Mouse (Mus musculus) ovary, postnatal 14 days (tissue): ENCODE data around the gene Negr1.

Experiments
- DNase-seq: peaks from one replicate; pipeline ENCODE4 v3.0.0; 2022; ENCODE audit warnings: low spot score

The Negr1 gene

DNA sequence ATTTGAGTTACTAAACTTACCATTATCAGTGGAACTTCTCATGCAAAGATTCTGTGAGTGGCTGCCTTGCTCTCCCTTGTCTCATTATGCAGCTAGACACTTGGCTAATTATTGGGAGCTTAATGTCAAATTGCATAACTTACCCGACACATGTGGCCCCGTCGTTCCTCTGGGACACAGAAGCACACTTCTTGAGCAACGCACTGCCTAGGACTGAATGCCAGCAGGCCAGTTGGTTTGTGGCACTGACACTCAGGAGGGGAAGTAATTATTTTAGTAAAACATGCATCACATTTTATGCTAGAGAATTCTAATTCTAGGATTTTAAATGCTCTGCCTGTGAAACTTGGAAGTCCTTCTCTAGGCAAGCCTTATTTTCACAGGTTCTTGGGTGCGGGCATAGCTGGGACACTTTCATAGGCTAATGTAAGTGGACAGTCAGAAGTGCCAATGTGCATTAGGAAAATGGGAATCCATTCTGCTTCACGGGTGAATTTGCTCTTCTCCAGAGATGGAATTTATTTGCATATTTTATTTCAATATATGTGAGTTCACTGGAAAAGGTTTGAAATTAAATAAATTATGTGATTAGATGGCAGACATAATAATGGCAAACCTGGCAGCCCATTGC lies 234.6 kb downstream of the Negr1 start:
- no peak for DNase-seq

DNA sequence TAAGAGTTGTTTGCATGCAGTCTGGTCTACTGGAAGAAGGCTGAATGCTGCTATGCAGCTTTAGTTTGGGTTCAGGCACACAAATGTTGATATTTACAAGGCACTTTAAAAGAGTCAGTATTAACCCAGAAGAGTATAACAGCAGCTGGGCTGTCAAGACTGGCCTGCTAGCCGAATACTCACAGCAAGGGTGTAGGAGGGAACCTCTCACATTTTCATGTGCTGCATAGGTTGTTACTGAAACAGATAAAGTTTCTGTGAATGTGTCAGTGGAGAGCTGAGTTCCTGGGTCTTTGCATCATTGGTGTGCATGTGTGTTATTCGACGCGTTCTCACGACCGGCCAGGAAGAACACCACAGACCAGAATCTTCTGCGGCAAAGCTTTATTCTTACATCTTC lies 237.6 kb downstream of the Negr1 start:
- no peak for DNase-seq

DNA sequence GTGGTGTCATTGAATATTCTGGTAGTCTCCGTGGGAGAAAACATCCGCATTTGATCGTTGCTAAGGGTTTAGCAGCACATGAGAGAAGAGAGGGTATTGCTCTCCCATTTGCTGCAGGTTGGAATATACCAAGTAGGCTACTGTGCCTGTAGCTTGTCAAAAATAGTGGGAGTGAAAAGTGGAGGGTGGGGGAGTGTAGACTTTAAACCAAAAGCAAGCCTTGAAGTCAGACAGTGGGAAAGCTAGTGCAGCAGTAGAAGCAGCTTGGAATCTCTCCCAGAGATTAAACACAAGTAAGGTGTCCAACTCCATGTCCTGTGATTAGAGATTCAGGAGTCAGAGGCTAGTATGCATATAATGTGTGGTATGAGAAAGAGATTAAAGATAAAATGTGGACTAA lies 248.2 kb downstream of the Negr1 start:
- DNase-seq, result no peak

DNA sequence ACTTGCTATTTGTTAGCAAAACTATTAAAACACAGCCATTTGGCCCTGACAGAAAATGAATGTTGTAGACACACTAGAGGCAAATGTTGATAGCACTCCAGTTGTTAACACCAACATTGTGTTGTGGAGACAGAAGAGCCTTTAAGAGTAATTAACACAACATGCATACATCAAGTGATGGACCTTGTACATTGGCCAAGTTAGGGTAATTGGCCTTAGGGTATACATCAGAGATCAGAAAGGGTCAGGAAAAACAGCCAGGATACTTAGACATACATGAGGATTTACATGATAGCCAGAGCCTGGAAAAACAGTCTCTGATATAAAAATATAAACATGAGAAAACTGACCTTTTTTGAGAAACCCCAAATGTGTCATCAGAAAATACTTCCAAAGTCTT lies 255.3 kb downstream of the Negr1 start:
- no peak for DNase-seq

DNA sequence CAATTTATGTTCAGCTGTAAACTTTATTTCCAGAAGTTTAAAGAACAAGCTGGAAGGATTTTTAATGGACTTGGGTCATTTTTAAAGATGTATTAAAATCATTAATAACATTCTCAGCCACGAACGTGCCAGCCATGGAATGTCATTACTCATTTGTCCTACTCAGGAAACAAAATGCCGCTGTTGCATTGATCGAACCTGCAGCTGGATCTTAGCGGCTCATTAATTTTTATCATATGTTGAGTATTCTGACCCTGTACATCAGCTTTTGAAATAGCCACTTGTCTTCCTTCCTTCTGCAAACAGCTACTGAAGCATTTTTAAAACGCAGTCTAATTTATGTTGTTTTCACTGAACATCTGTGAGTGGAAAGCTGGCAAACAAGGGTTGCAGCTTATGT lies 255.9 kb downstream of the Negr1 start:
- DNase-seq, result no peak

DNA sequence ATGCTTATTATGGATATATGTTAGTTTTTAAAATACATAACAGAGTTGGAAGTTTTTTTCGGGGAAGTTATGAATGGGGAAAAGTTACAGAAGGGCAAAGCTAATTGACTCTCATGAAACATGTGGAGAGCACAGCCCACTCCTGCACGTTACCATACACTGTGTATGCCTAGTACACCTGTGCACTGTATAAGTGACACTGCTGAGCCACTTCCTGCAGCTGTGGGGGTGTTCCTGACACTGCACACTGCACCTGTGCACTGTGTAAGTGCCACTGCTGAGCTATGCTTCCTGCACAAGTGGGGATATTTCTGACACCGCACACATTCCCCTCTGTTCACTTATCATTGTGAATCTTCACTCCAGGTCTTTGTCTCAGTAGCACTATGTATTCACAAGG lies 261.4 kb downstream of the Negr1 start:
- DNase-seq, result no peak

DNA sequence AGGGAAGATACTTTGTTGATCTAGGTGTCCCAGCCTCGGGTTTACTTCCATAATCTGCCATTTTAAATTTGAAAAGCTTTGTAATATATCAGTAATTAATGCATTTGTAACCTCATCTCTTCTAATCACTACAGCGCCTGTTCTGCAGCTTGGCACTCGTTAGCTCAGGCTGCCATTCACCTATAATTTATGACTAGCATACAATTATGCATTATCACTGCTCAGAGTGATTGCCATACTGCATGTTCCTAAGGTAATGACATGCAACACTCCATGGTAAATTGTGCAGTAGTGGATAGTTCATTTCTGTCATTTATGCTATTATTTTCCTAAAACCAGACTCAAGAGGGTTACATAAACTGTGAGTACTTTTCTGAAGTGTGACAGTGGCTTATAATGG lies 272.3 kb downstream of the Negr1 start:
- no peak for DNase-seq

DNA sequence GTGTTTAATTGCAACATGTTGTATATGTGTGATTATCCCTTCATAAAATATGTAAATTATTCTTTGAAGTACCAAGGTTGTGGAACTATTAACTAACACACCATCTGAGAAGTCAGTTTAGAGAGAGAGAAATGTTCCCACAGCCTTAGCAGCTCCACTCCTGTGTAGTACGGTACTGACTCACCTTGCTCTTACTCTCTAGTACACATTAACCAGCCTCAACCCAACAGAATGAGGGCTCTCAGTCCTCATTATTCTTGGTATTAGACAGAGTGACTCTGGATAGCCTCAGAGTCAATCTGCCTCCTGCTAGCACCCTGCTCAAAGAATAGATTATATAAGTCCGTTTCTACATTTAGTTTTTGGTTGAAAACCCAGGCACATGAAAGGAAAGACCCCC lies 277.0 kb downstream of the Negr1 start:
- no peak for DNase-seq

DNA sequence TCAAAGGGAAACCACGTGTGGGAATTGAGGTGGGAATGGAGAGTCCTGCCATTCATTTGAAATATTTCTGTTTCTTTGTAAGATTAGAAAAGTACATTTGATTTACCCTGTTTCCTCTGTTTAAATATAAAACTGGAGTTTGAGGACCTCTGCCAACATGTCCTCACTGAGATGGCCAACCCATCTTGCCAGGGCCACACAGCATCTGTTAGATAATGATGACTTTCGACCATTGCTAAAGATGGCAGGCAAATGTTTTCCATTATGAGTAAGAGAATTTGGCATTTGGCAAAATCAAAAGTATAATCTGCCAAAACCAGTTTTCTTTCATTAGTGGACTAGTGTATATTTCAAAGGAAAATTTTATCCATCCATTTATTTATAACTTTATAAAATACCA lies 286.8 kb downstream of the Negr1 start:
- DNase-seq, result no peak

DNA sequence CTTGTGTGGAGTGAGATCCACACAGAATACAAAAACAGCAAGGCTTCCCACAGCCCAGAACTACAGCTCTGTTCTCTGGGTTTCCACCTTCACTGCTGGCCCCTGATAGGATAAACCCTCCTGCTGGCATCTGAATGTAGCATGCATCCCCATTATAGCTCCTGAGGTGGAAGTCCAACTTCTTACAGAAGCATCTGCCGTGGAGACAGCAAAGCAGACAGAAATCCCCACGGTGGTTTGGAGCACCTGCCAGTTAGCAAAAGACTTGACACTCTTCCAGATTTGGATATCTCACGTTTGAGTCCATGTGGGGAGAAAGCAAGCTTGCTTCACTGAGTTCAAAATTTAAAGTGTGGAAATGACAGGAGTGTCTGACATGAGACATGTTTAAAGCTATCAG lies 290.3 kb downstream of the Negr1 start:
- no peak for DNase-seq

DNA sequence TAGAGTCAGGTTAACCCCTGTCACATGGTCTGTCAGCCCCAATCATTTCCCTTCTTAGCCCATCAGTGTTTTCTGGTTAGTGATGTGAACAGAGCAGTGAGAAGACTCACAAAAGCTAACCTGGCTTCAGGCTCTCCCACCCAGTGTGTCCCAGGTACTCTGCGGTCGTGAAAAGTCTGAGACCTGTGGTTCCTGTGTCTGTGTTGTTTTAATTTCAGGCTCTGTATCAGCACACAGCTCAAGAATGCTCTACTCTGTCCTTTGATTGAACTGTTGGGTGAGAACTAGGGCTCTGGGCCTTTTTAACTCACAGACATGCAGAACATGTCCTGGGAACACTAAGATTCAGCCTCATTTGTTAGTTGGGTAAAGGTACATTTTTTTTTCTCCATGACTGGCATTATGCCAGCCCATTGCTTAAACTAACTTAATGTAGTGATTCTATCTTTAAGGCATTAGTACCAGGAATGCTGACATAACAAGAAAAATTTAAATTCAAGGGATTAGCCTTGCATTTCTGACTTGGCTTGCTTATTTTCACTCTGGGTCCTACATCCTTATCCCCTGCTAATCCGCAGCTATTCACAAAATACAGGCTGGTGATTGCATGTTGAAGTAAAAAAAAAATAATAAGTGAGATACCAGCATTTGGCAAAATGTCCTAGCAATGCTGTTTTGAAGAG lies 308.8 kb downstream of the Negr1 start:
- no peak for DNase-seq

DNA sequence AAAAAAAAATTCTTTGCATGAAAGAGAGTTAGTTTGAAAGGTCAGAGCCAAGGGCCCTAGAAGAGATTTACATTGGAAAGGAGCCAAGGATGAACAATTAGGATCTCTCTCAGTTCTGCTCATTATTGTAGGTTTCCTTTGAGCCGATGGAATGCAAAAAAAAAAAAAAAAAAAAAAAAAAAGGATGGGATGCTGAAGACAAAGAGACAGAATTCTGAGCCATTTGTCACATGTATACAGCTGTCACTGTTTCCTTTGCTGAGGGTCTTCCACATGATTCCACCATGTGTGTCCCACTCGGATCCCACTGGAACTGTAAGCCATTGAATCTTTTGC lies 309.3 kb downstream of the Negr1 start:
- no peak for DNase-seq

DNA sequence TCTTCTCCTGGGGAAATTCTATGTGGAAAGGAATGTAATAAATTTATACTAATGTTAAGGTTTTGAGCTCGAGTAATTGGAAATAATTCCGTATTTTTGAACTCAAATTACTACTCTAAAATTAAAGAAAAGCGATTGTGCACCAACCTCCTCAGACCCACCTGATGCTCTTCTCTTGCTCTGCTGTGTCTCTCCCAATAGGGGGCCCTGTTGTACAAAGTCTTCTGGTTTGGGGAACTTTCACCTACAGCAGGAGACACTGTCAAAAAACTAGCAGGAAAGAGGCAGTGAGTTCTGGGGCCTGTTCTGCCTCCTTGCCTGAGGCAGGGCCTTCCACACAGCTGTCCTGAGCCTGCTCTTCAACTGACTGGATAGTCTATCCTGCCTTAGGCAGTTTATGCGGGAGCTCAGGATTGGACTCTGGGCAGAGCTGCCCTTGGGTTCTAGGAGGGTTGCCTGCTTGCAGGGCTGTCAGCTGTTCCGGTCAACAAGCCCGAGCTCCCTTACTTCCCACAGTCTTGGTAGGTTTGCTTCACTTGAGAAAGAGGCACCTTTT lies 310.1 kb downstream of the Negr1 start:
- DNase-seq, result no peak

DNA sequence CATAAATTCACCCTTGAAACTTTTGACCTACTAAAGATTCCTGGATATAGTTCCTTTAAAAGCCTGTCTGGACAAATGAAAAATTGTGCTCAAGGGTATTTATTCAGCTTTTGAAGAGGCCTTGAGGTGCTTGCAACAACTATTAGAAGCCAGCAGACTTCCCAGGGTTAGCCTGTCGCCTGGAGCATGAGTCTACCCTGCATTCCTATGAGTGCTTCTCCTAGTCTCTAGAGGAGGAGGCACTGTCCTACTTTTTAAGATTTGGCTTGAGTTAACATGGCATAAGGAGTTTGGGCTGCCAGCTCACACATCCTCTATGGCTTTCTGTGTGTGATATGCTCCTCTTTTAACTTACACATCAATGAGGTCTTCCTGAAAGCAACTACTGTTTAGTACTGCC lies 315.0 kb downstream of the Negr1 start:
- no peak for DNase-seq

DNA sequence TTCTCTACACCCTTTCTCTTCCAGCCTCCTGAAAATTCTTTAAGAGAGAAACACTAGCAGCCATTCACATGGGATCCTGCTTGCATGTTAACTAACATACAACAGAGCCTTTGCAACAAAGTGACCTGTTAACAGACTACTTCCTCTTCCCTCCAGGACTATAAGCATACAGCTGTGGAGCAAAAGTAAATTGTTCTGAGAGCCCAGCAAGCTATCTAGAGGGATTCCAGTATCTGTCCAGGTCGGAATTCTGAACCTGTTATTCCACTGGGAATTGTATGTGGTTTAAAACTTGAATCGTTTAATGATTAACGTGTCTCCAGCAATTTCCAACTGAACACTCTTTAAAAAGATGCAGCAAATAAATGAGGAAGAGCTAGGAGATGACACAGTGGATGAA lies 320.5 kb downstream of the Negr1 start:
- DNase-seq, result no peak

DNA sequence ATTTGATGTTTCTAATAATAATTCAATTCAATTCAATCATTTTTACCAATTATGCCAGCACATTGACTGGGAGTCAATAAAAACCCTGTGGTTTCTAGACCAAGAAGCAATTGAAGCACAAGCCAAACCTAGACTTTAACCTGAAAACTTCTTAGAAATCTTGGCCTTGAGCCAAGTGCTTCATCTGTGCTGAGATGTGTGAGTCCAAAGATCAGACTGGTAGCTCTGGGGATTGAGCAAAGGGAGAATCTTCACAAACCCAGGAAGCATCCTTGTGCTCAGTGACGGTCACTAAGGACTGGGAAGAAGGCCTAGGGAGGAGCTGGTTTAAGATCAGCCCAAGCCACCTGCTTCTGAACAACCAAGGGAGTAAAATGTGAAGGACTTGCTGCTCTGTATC lies 322.3 kb downstream of the Negr1 start:
- no peak for DNase-seq

DNA sequence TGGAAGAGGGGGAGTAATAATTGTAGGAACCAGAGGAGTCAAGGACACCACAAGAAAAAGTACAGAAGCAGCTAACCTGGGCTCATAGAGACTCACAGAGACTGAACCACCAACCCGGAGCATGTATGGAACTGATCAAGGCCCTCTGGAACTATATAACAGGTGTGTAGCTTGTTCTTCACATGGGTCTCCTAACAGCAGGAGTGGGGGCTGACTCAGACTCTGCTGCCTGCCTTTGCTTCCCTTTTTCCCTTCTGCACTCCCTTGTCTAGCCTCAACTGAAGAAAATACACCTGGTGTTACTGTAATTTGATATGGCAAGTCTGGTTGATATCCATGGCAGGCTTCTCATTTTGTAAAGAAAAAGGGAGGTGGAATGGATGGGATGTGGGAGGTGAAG lies 324.1 kb downstream of the Negr1 start:
- DNase-seq, result no peak

DNA sequence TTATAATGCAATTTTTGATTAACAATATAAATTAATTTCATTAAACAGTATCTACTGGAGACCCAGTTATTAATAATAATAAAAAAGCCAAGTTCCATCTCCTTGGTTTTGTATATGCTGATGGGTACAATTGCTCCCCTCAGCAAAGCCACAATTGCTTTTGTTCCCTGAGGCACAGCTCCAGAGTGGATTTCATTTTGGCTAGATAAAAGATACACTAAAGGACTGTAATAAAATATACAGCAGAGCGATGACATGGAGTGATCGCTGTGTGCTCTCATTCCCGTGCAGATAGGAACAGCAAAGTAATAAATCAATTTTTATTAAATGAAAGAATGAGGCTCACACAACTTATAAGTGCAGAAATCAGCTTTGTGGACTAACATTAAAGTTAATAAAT lies 325.3 kb downstream of the Negr1 start:
- DNase-seq, result no peak

DNA sequence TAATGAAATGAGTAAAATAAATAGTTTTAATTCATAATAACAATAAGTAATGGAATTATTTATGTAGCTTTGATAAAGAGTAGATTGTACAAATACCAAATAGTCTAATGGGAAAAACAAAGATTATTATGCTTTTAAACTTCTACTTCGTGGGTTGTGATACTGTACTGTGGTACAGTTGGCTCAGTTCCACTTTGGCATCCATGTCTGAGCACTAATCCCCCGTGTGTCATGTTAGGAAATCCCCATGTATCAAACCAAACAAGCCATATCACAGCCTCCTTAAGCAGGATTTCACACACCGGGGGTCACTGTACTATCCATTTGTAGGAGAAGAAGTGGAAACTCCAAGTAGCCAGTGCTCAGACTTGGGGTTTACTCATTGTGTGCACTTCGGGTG lies 329.4 kb downstream of the Negr1 start:
- no peak for DNase-seq

DNA sequence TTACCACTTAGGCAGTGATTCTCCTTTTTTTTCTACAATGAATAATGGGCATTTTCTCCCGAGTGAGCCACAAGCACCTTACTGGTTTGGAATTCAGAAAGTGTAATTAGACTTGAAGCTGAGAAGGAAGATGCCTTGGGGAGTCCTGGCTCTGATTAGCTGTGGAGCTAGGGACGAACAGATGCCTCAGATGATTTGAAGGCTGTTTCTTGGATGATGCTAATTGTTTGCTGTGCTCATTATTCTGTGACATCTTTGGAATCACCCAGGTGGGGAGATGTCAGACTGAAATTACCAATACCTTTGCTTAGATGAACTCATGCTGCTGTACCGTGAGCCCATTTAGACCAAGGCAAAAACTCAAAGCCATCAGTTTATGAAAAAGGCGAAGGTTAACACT lies 333.7 kb downstream of the Negr1 start:
- no peak for DNase-seq

DNA sequence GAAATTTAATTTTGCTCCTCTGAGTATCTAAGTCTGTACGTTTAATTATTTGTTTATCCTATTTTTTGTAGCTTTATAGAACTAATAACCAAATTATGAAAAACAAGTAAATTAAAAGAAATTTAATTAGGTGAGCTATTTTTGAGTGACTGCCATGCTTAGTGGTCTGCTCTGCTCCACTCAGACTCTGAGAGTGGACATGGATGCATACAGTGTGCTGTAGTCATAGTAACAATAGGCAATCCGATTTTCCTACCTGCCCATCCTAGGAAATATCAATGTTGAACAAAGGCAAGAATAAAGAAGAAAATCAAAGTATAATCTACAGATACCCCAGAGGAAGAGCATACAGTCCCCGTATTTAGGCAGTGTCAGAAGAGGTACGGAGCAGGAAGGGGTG lies 334.5 kb downstream of the Negr1 start:
- no peak for DNase-seq

DNA sequence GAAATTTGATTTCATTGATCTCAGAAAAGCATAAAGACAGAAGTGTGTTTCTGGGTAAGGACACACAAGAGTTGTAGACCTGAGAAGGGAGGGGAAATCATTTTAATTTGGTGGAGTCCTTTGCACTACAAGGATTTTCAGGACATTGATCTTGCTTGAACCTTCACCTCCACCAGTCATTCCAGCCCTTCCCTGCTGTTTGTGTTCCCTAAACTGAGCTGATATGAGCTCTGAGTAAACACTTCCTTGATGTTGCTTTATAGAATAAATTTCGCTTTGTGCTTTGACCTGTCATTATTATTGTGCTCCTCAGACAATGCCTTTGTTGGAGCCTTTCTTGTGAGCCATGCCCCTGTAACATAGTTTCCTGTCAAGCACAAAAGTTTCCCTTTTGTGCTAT lies 335.0 kb downstream of the Negr1 start:
- DNase-seq, result no peak

DNA sequence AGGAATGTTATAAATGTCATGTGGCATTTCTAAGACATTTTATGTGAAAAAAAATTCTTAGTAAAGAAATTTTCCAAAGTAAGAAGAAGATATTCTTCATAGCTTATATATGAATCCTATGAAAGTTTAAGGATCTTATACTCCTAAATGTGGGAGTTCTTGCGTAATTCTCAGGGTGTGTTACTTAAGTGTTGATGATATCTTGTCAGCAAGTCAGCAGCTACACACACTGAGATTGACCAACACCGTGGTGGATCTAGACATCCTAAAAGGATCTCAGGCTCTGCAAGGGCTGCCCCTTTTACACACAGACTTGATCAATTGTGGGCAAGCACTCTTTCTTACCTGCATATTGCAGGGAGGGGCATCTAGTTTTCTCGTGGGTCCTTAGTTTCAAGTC lies 339.5 kb downstream of the Negr1 start:
- DNase-seq, result no peak

DNA sequence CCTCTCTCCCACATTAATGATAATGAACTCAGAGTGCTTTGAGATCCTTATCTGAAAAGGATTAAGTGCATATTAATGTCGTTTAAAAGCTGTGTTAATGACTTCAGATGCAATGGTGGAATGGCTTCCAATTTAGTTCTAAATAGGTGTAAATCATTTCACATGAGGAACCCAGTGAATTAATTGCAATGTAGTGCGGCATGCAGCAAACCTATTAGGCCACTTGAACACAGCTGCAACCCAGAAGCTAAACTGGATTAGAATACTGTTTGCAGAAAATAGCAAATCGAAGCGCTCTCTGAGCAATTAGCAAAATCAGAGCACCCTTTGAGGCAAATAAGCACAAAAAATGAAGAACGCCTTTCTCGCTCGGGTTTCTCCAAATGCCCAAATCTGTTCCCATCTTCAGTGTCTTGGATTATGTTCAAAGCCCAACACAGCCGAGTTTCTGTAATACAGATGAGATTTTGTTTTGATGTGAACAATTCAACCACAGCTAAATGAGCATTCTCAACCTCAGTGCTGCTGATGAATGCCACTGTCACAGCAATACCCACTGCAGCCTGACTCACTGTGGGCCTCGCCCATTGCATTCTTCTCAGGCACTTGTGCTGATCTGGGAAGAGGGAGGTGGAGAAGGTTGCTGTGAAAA lies 342.5 kb downstream of the Negr1 start:
- no peak for DNase-seq
